Mouse (Mus musculus) MEL-GATA-1-ER (cell line): ENCODE measurements around the gene Micall2.

Experiments
- DNase-seq: peaks from one replicate; pipeline ENCODE4 v3.0.0-alpha.2; 2012; ENCODE audit warnings: low read depth; ENCODE audit errors: extremely low read depth

Gene Micall2

DNA sequence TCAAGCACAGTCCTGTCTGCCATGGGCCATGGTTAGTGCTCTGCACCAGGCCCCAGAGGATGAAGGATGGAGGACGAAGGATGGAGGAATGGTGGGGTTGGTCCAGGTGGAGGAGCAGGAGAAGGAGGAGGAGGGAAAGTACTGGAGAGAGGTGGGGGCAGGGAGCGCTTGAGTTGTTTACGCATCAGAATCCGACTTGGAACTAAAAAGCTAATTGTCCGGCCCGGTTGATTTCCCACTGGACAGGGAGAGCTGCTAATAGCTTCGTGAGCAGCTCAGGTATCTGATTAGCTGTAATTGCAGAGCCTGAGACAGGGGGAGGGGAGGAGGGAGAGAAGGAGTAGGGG, 53.5 kb downstream of the Micall2 start:
- no peak for DNase-seq

DNA sequence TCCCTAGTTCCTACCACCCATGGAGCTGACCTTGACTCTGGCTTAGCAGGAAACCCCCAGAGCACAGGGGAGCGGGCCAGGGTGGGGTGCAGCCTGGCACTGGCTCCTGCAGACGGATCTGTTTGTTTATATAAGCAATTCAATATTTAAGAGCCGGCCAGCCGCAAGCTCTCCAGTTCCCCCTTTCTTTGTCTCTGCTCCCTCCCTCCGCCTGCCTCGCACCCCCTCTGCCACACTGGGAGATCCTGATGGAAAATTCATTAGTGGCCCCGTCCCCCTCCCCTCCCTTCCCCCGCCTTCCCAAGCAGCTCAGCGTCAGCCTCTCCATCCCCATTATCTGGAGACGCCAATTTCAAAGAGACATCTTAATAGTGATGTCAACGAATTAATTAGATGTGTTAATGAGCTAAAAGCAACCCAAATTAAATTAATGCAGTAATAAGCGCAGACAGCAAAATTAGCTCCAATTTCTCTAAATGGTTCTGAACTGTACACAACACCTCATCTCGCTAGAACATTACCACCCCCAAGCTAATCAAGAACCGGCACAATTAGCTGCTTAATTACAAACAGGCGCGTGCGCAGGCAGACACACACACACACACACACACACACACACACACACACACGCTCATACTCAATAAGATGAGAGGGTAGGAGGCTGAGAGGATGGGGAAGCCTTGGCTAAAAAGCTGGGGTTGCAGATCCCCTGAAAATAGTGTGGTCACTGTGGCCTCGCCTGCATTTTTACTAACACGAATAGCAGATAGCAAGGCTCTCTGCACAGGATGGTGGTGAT, 54.1 kb downstream of the Micall2 start:
- no peak for DNase-seq

DNA sequence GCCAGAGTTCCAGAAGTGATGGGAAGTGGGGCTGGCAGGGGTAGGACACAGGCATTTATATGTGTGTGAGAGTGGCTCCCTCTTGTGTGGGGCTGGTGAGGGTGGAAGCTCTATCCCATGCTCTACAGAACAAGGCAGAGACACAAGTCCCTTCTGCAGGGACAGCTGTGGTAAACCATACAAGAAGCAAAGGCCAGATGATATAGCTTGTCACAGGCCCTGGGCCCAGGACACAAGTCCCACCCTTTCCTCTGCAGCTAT, 60.5 kb downstream of the Micall2 start:
- DNase-seq: no peak

DNA sequence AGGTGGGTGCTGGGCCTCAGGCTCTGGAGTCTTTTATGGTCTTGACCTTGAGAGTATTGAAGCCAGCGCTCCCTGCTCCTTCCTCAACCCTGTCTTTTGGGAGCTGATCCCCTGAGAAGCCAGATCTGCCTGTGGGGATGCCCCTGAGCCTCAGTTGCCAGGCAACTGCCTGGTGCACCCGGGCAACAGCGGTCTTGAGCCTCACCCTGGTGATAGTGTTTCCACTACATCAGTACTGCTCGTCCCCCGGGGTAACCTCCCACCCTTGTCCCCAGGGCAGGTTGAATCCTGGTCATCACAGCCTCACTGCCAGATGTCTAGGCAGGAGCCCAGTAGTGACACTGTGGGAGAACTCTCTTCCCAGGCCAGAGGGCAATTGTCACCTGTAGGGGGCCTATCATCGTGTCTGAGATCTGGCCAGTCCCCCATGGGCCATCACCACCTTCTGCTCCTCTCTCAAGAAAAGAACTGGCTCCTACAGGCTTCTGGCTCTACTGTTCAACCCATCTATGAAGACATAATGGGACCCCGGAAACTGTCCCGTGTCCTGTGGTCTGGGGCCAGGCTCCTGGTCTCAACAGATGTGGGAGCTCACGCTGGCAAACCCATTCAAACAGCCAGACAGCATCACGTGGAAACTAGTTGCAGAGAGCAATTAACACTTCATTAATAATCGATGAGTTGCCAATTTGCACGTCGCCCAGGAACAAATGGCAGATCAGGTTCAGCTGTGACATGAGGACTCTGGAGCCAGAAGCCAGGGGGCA, 61.0 kb downstream of the Micall2 start:
- no peak for DNase-seq

DNA sequence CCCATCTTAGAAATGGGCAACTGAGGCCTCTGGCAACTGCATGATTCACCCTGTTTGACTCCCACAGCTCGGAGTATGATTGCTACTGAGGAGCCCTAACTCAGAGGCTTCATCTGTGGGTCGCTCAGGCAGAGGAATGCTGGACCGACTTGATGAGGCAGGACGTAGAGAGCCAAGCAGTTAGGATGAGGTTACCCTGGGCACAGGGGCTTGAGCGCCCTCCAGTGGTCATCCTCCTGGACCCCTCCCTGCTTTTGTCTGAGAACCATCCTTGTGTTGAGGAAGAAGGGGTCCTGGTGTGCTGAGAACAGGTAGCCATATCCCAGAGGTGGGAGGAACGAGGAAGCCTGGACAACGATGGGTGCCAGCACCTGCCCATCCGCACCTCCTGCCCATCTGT, 66.8 kb downstream of the Micall2 start:
- no peak for DNase-seq

DNA sequence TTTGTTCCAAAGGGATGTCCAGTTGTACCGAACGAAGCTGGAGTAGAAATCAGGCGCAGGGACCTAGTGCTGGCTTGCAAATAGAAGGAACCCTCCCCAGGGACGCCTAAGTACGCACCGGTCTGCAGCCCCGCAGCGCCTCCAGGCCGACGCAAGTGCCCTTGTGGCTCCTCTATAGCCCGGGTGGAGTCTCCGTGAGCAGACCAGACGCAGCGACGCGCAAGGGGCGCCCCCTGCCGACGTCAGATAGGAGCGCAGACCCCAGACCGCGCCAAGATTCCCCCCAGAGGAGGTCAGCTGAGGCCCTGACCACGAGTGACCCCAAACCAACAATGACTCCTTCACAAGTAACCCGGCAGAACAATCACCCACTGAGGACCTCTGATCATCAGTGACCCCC, 67.6 kb downstream of the Micall2 start:
- DNase-seq: no peak

DNA sequence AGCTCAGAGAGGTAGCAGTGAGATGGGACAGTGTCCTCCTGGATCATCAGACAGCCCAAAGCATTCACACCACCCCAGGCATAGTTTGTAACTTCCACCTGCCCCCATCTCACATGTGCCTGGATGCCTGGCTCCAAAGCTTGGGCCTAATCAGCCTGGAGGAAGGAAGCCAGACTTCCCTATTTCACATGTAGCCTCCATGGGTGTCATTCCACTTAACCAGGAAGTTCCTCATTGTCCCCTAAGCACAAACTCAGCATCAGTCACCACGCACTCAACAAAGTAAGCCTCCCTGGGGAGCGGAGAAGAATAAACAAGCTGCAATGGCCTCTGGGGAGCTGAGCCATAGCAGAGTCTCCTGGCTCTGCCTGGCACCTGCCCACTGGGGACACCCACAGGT, 69.6 kb downstream of the Micall2 start:
- DNase-seq: peak; percentile 56

DNA sequence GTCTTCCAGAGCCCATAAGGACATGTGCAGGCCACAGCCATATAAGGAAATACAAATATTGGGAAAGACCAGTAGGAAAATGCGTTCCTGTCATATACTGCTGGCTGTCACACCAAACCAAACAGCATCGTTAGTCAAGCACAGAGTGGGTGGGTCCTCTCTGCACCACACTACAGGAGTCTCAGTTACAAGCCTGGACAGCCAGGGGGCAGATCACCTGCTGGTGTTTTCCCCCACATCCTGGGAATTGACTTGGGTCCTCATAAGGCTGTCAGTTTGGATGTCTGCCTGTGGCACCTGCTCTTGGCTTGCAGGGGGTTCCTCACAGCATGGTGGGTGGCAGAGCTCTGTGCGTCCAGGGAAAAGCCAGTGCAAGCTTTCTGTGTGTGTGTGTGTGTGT, 70.8 kb downstream of the Micall2 start:
- no peak for DNase-seq

DNA sequence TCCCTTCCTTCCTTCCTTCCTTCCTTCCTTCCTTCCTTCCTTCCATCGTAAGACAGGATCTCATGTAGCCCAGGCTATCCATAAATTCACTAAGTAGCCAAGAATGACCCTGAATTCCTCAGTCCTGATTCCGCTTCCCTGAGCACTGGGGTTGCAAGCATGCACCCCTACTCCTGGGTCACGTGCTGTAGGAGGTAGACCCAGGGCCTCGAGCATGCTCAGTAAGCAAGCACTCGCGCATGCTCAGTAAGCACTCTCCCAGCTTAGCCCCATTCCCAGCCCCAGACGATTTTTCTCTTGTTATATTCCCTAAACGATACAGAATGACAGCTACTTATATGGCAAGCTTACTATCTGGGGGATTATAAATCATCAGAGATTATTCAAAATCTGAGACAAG, 74.4 kb downstream of the Micall2 start:
- no peak for DNase-seq

DNA sequence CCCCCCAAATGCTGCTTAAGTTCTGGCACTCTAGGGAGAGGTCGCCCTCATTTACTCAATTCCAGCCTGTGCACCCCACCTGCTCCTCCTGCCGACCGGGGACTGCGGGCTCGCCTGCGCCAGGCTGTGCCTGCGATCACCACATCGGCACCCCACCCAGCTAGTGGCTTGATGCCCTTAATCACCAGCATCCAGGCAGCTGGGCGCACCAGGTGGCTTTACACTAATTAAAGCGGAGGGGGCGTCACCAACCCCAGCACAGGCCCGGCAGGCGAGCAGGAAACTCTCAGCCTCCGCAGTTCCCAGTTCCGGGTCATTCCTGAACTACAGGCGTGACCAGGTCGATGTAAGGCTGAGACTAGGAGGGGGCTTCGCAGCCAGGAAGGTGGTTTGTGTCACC, 76.8 kb downstream of the Micall2 start:
- DNase-seq: no peak

DNA sequence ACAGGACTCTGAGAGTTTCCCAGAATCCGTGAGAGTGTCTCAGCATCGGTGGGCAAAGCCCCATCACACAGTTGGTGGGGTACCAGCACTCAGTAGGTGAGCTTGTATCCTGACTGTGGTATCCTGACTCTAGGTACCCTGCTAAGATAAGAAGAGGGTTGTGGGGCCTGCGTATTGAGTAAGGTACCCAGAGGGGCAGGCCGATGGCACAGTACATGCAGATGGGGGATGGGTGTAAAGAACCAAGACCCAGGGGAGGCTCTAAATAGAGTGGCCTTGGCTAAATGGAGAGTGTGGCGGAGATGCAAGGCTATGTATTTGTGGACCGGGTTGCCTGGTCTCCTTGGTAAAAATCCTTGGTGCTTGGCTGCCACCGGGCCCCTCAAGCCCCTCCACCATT, 77.3 kb downstream of the Micall2 start:
- no peak for DNase-seq

DNA sequence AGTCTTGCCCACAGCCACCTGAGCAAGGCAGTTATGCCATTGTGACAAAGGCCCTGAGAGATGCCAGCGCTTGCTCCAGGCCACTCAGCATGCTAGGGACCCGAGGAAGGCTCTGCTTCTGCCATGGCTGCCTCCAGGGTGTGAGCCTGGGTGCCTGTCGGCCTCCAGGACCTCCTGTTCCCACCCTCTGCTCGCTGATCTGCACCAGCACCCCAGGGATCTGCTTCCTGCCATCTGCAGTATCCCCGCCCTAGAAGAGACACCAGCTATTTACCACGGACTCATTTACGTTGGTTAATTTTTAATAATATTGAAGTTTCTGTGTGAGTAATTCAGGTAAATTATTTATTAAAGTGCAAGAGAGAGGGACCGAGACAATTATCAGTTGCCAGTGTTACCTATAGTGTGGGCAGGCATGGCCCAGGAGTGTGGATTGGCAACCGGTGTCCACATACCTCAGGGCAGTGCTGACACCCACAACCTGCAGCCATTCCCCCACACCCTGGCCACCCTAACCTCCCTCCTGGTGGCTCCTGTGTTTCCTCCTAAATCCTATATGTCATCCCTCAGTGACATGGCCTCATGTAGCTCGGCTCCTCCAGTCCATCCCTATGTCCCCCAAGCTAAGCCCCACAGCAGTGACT, 78.1 kb downstream of the Micall2 start:
- DNase-seq: no peak
